Mouse (Mus musculus) spleen, adult 2 months (tissue): Measurements from ENCODE around the gene Gm9999.

ENCODE experiments used
- CTCF ChIP-seq: fragments of 200-500 bp; IDR thresholded peaks from 2 replicates; pipeline ENCODE4 v1.5.1; 2011; ENCODE audit warnings: mild to moderate bottlenecking, inconsistent platforms; ENCODE audit not compliant: insufficient read depth, insufficient read length, insufficient replicate concordance; ENCODE audit errors: extremely low read depth
- POLR2A ChIP-seq: fragments of 200-500 bp; IDR thresholded peaks from 2 replicates; pipeline ENCODE4 v1.6.1; 2011; ENCODE audit warnings: low read depth, low read length, inconsistent platforms

DNA sequence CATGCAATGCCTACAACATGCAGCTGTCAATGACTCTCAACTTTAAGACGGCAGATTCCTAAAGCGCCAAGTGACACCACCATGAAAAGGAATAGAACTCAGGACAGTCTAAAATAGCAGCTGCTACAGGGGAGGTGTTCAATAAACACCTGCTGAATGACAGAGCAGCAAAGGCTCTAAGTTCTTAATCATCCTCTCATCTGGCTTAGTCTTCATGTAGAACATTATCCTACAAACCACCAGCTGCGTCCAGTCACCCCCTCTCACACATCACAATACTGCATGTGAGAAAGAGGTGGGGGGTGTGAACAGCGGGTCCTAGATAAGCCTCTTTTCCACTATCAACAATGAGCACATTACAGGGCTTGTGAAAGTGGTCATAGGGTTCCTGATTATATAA lies 13.6 kb downstream of the Gm9999 start:
- TF ChIP-seq POLR2A (no peak), CTCF (no peak)
